Mouse (Mus musculus) forebrain, embryonic 13.5 days (tissue): ENCODE measurements around the gene Ttyh3. TPM values are rescaled to one million over a fixed set of nuclear protein-coding genes. Genes with fewer than 3 reads are reported as not detected.

Experiments used
- ATAC-seq: fragments of 200-750 bp; cut with Nextera tagmentation; 2 replicates; pipeline ENCODE4 v1.8.0; 2017
- H3K27ac ChIP-seq: fragments of 300-500 bp; sonication (generic); 2 replicates; pipeline ENCODE4 v1.5.1; 2015; ENCODE audit warnings: inconsistent platforms, mild to moderate bottlenecking, moderate library complexity
- H3K27me3 ChIP-seq: fragments of 300-500 bp; sonication (generic); 2 replicates; pipeline ENCODE4 v1.6.1; 2015; ENCODE audit warnings: mild to moderate bottlenecking, inconsistent platforms
- H3K36me3 ChIP-seq: fragments of 300-500 bp; sonication (generic); 2 replicates; pipeline ENCODE4 v1.6.1; 2015; ENCODE audit warnings: mild to moderate bottlenecking, inconsistent platforms; ENCODE audit not compliant: poor library complexity, severe bottlenecking
- H3K4me1 ChIP-seq: fragments of 300-500 bp; sonication (generic); 2 replicates; pipeline ENCODE4 v1.6.1; 2015; ENCODE audit warnings: inconsistent platforms
- H3K4me2 ChIP-seq: fragments of 300-500 bp; sonication (generic); 2 replicates; pipeline ENCODE4 v1.6.1; 2015; ENCODE audit warnings: inconsistent platforms, mild to moderate bottlenecking, moderate library complexity
- H3K4me3 ChIP-seq: fragments of 300-500 bp; sonication (generic); 2 replicates; pipeline ENCODE4 v1.5.1; 2015; ENCODE audit warnings: mild to moderate bottlenecking, inconsistent platforms
- H3K9ac ChIP-seq: fragments of 300-500 bp; sonication (generic); 2 replicates; pipeline ENCODE4 v1.6.1; 2015; ENCODE audit warnings: mild to moderate bottlenecking, inconsistent platforms
- H3K9me3 ChIP-seq: fragments of 300-500 bp; sonication (generic); replicated peaks from 2 replicates; pipeline ENCODE4 v1.6.1; 2016; ENCODE audit warnings: inconsistent platforms
- WGBS: fragments of 180-500 bp; shearing (Covaris S2); methylation state at CpG from one replicate; pipeline ENCODE4 v1.1.7; 2015; 5-methylcytosine and 5-hydroxymethylcytosine counted together
- polyA plus RNA-seq: library from polyadenylated mRNA; unstranded; fragments of >200 nt; fragmentation: Nextera tagmentation; extraction: Ambion mirVana; gene quantifications from 2 replicates; pipeline ENCODE4 v1.2.1, GENCODE M21; 2015

Gene Ttyh3
- polyA plus RNA-seq, 1 experiment from 2014 or later: 59.3 TPM

- Histone ChIP-seq H3K27me3 (no peaks in the 10 kb centered on the region), H3K4me2 (no peak overlapping the region), H3K9ac (no peak overlapping the region), H3K4me1 (peaks cover 77% of the 10 kb centered on the region), H3K27ac (0 out of 2 replicates have a peak overlapping the region, but pooled peaks have one; percentile 19), H3K9me3 (no peaks in the 10 kb centered on the region), H3K36me3 (peaks cover 95% of the 10 kb centered on the region), H3K4me3 (no peak overlapping the region)
- WGBS: 94% methylated on average over 14 of the region's 14 CpGs
- ATAC-seq: no peak
Observed at GRCm38 (mm10) chr5:140639871-140640270, 9.0 kb downstream of the Ttyh3 start.

- Histone ChIP-seq H3K9ac (no peak overlapping the region), H3K9me3 (no peaks in the 10 kb centered on the region), H3K4me1 (peaks cover 72% of the 10 kb centered on the region), H3K36me3 (peaks cover 95% of the 10 kb centered on the region), H3K27me3 (no peaks in the 10 kb centered on the region), H3K4me3 (no peak overlapping the region), H3K27ac (0 out of 2 replicates have a peak overlapping the region, but pooled peaks have one; percentile 19), H3K4me2 (no peak overlapping the region)
- WGBS: 94% methylated on average over 4 of the region's 4 CpGs
- no peak for ATAC-seq
Observed at GRCm38 (mm10) chr5:140639312-140639711, 9.5 kb downstream of the Ttyh3 start.

- H3K9ac ChIP-seq: no peak overlapping the region
- H3K36me3 ChIP-seq: peaks cover 95% of the 10 kb centered on the region
- H3K27me3 ChIP-seq: no peaks in the 10 kb centered on the region
- ATAC-seq: no peak
- H3K9me3 ChIP-seq: no peaks in the 10 kb centered on the region
- H3K4me2 ChIP-seq: no peak overlapping the region
- 90% methylated on average over 6 of the region's 6 CpGs for WGBS
- H3K27ac ChIP-seq: no peak overlapping the region
- no peak overlapping the region for H3K4me3 ChIP-seq
- H3K4me1 ChIP-seq: peaks cover 64% of the 10 kb centered on the region
Observed at GRCm38 (mm10) chr5:140638484-140638883, 10.3 kb downstream of the Ttyh3 start.

GRCm38 (mm10) chr5:140637989-140638388 is 10.8 kb downstream of the Ttyh3 start:
- no peak overlapping the region for H3K9ac ChIP-seq
- no peaks in the 10 kb centered on the region for H3K9me3 ChIP-seq
- no peaks in the 10 kb centered on the region for H3K27me3 ChIP-seq
- no peak for ATAC-seq
- H3K4me1 ChIP-seq: peaks cover 59% of the 10 kb centered on the region
- H3K4me3 ChIP-seq: no peak overlapping the region
- no peak overlapping the region for H3K4me2 ChIP-seq
- 94% methylated on average over 3 of the region's 3 CpGs for WGBS
- H3K36me3 ChIP-seq: peaks cover 95% of the 10 kb centered on the region
- H3K27ac ChIP-seq: no peak overlapping the region

GRCm38 (mm10) chr5:140637058-140637410 is 11.8 kb downstream of the Ttyh3 start:
- Histone ChIP-seq H3K36me3 (peaks cover 96% of the 10 kb centered on the region), H3K9ac (no peak overlapping the region), H3K9me3 (no peaks in the 10 kb centered on the region)

GRCm38 (mm10) chr5:140636316-140637057 is 12.3 kb downstream of the Ttyh3 start:
- 91% methylated on average over 7 of the region's 7 CpGs for WGBS

More at GRCm38 (mm10) chr5:140637058-140637410, 11.8 kb downstream of the Ttyh3 start:
- ATAC-seq: no peak
- no peak overlapping the region for H3K27ac ChIP-seq
- 77% methylated on average over 6 of the region's 6 CpGs for WGBS
- no peaks in the 10 kb centered on the region for H3K27me3 ChIP-seq
- H3K4me1 ChIP-seq: peaks cover 49% of the 10 kb centered on the region
- H3K4me2 ChIP-seq: no peak overlapping the region
- H3K4me3 ChIP-seq: no peak overlapping the region

GRCm38 (mm10) chr5:140634798-140635722 is 13.8 kb downstream of the Ttyh3 start:
- Histone ChIP-seq H3K9ac (no peak overlapping the region), H3K36me3 (peaks cover 99% of the 10 kb centered on the region), H3K4me3 (no peak overlapping the region), H3K4me2 (no peak overlapping the region), H3K9me3 (no peaks in the 10 kb centered on the region), H3K4me1 (peaks cover 31% of the 10 kb centered on the region), H3K27me3 (no peaks in the 10 kb centered on the region), H3K27ac (no peak overlapping the region)
- WGBS: 95% methylated on average over 26 of the region's 26 CpGs
- ATAC-seq: no peak

More at GRCm38 (mm10) chr5:140636316-140637057, 12.3 kb downstream of the Ttyh3 start:
- no peak overlapping the region for H3K4me3 ChIP-seq
- peaks cover 96% of the 10 kb centered on the region for H3K36me3 ChIP-seq
- ATAC-seq: no peak
- no peaks in the 10 kb centered on the region for H3K27me3 ChIP-seq
- H3K4me1 ChIP-seq: peaks cover 44% of the 10 kb centered on the region
- no peak overlapping the region for H3K27ac ChIP-seq
- H3K9ac ChIP-seq: no peak overlapping the region
- no peak overlapping the region for H3K4me2 ChIP-seq
- H3K9me3 ChIP-seq: no peaks in the 10 kb centered on the region

- WGBS: 86% methylated on average over 7 of the region's 7 CpGs
- H3K4me3 ChIP-seq: no peak overlapping the region
- peaks cover 99% of the 10 kb centered on the region for H3K36me3 ChIP-seq
- H3K27me3 ChIP-seq: no peaks in the 10 kb centered on the region
- H3K4me1 ChIP-seq: peaks cover 21% of the 10 kb centered on the region
- no peak overlapping the region for H3K27ac ChIP-seq
- no peak overlapping the region for H3K9ac ChIP-seq
- no peak for ATAC-seq
- no peaks in the 10 kb centered on the region; the same call in 1 of the 2 replicates for H3K9me3 ChIP-seq
- H3K4me2 ChIP-seq: no peak overlapping the region
Observed at GRCm38 (mm10) chr5:140633432-140633831, 15.4 kb downstream of the Ttyh3 start.

- no peak overlapping the region for H3K4me3 ChIP-seq
- no peaks in the 10 kb centered on the region for H3K4me1 ChIP-seq
- WGBS: 96% methylated on average over 9 of the region's 9 CpGs
- H3K9ac ChIP-seq: no peak overlapping the region
- no peaks in the 10 kb centered on the region; the same call in 1 of the 2 replicates for H3K9me3 ChIP-seq
- no peak overlapping the region for H3K4me2 ChIP-seq
- H3K27me3 ChIP-seq: no peaks in the 10 kb centered on the region
- no peak overlapping the region for H3K27ac ChIP-seq
- no peak for ATAC-seq
- H3K36me3 ChIP-seq: peaks cover 97% of the 10 kb centered on the region
Observed at GRCm38 (mm10) chr5:140628995-140629394, 19.8 kb downstream of the Ttyh3 start.

- H3K9ac ChIP-seq: no peak overlapping the region
- WGBS: 94% methylated on average over 5 of the region's 5 CpGs
- H3K4me2 ChIP-seq: no peak overlapping the region
- no peaks in the 10 kb centered on the region; the same call in 1 of the 2 replicates for H3K9me3 ChIP-seq
- H3K27me3 ChIP-seq: no peaks in the 10 kb centered on the region
- H3K4me3 ChIP-seq: no peak overlapping the region
- ATAC-seq: no peak
- peaks cover 97% of the 10 kb centered on the region for H3K36me3 ChIP-seq
- no peak overlapping the region for H3K27ac ChIP-seq
- H3K4me1 ChIP-seq: no peaks in the 10 kb centered on the region
Observed at GRCm38 (mm10) chr5:140627580-140627979, 21.3 kb downstream of the Ttyh3 start.

- ATAC-seq: no peak
- Histone ChIP-seq H3K9me3 (no peaks in the 10 kb centered on the region; the same call in 1 of the 2 replicates), H3K4me3 (no peak overlapping the region), H3K9ac (no peak overlapping the region), H3K27ac (no peak overlapping the region), H3K27me3 (no peaks in the 10 kb centered on the region), H3K4me1 (peaks cover 7% of the 10 kb centered on the region; the same call in 1 of the 2 replicates), H3K4me2 (no peak overlapping the region), H3K36me3 (peaks cover 90% of the 10 kb centered on the region)
- WGBS: 92% methylated on average over 13 of the region's 13 CpGs
Observed at GRCm38 (mm10) chr5:140624961-140625360, 23.9 kb downstream of the Ttyh3 start.

GRCm38 (mm10) chr5:140624238-140624637 is 24.6 kb downstream of the Ttyh3 start:
- Histone ChIP-seq H3K27ac (no peak overlapping the region), H3K4me1 (peaks cover 7% of the 10 kb centered on the region; the same call in 1 of the 2 replicates), H3K36me3 (peaks cover 82% of the 10 kb centered on the region), H3K27me3 (no peaks in the 10 kb centered on the region), H3K4me2 (no peak overlapping the region), H3K9me3 (no peaks in the 10 kb centered on the region; the same call in 1 of the 2 replicates), H3K9ac (no peak overlapping the region), H3K4me3 (no peak overlapping the region)
- 93% methylated on average over 5 of the region's 5 CpGs for WGBS
- no peak for ATAC-seq
